Mouse (Mus musculus): Measurements from ENCODE around the gene Asic2. TPM values are rescaled to one million over a fixed set of nuclear protein-coding genes. Genes with fewer than 3 reads are reported as not detected.
A peak's percentile ranks its signal among the peaks of the same experiment; 100 is the strongest.

Gene Asic2
- total RNA-seq, 2 experiments from 2014 or later, result 73.7 to 79.1 TPM

DNA sequence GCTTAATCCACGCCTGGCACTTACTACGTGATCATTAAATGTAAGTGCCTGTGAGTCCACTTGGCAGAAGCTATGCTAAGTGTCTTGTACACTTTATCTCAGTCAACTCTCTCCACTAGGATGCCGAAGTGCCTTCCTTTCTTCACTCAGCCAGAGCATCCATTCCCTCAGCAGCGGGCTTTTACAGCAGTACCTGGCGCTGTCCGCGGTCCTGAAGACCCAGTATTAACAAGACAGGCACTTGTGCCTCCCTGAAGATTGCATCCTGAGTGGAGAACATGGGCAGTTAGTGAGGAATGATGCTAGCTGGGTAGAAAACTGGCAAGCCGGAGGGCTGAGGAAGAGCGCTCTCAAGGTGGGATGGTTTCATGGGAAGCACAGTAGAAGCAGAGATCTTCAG lies 852.6 kb downstream of the Asic2 start:
- intact Hi-C loops (cut with DNase I), result no loop called here
- no peak for DNase-seq (ENCODE audit: low spot score in 2 of 2)

DNA sequence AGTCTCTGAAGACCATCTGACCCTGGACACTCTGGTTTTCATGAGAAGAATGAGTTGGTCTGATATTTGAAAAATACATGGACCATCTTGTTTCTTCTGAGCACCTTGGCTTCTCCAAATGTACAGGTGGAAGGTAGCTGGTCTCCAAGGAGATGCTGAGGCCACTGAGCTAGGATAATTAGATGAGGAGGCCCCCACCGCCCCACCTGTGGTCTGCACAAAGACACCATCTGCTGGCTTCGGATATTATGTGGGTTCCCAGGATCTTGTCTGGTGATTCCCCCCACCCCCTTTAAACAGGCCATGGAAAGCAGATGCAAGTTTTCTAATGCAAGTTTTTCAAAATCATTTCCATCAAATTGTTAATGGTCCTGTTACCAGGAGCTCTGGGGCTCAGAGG lies 856.6 kb downstream of the Asic2 start:
- intact Hi-C loops (cut with DNase I), result no loop called here
- no peak for DNase-seq (ENCODE audit: low spot score in 2 of 2)

DNA sequence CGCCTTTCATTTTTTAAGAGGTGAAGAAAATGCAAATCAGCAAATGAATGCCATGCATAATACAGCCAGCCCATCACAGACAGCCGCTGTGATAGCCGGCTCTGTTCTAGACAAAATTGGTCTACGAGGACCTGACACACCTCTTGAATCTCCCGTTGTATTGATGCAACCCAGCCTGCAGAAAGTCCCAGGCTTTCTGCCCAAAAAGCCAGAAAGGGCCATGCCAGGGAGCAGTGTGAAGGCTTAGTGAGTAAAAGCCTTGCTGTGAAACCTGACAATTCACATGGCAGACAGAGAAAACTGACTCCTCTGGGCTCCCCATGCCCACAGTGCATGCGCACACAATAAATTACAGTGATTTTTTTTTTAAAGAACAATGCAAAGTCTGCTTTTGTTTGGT lies 858.2 kb downstream of the Asic2 start:
- intact Hi-C loops (cut with DNase I), result no loop called here
- DNase-seq (ENCODE audit: low spot score in 2 of 2), result no peak

DNA sequence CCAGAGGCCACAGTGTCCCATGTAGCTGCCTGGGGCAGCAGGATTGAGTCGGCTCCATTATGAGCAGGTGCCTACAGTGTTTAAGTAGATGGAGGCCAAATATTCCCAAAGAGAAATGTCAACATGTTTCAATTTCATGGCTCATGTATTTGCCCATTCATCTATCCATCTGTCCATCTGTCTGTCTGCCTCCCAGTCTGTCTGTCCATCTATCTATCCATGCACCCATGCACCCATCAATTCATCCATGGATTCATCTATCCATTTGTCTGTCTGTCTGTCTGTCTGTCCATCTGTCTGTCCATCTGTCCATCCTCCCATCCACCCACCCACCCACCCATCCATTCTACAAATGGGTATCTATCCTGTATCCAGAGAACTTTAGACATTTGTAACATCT lies 861.3 kb downstream of the Asic2 start:
- DNase-seq (ENCODE audit: low spot score in 2 of 2), result no peak
- intact Hi-C loops (cut with DNase I), result no loop called here

DNA sequence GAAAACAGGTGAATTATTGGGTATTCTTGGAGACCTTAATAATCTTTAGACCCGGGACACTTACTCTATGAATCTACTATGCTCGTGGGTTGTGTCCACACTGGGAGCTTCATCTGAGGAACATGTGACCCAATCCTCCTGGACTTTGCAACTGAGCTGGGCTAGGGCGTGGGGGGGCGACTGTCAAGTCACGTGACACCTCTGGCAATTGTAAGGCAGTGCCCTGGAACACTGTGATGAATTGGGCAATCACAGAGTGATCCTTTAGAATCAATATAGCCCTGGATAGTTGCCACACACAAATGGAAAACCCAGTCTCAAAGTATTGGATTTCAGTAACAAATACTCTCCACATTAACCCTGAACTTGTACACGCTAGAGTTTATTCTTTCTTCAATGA lies 867.4 kb downstream of the Asic2 start:
- intact Hi-C loops (cut with DNase I), result no loop called here
- no peak for DNase-seq (ENCODE audit: low spot score in 2 of 2)

DNA sequence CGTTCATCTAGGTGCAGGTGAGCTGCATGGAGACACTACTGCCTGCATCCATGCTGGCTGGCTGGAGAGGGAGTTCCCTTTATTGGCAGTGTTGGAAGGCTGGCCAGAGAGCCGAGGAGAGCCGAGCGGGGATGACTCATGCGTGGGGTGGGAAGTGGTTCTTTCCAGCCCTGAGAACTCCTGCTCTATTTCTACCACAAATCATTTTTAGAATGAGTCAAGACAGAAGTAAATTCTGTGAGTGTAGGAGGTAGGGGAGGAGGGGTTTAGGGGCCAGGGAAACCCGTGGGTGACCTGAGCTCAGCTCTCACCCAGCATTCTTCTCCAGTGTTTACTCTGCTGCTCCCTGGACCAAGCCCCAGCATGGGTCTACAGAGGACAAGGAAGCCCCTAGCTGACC lies 872.2 kb downstream of the Asic2 start:
- peak; percentile 76 to 84 for DNase-seq (ENCODE audit: low spot score in 2 of 2)
- intact Hi-C loops (cut with DNase I), result loop anchor here (5.0 kb wide), 1 partner anchor 39 kb away; no protein-coding TSS in a partner anchor

DNA sequence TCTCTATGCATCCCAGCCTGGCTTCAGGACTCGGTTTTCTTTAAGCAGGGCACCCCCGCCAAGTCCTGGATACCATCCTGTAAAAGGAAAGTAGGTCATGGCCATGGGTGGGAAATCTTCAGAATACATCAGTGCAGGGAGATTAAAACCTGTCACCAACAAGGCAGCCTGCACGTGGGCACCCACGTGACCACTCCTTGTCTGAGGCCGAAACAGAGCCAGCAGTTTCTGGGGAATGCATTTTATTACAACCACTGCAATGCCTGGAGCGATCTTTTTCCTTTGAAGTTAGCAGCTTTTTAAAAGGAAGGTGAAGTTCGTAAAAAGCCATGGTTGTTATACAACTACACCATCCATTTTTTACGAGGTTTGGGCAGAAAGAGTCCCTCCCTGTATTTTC lies 873.7 kb downstream of the Asic2 start:
- intact Hi-C loops (cut with DNase I), result loop anchor here (2.0 kb wide), 1 partner anchor 58 kb away; no protein-coding TSS in a partner anchor
- DNase-seq (ENCODE audit: low spot score in 2 of 2), result peak; percentile 53 to 55

DNA sequence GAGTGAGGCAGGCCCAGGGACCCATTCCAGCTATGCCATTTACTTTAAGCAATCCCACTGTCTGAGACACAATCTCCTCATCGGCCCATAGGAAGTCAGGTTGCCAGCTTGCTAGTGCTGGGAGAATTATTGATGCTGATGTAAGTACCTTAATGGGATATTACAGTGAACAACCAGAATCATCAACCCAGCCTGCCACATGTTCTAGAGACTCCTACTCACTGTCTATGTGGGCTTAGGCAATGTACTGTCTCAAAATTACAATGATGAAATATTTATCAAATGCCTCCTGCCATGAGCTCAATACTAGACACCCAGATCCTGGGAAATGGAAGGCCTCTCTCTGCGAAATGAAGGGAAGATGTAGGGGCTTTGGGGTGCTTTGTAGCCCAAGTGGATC lies 876.1 kb downstream of the Asic2 start:
- DNase-seq (ENCODE audit: low spot score in 2 of 2), result no peak
- intact Hi-C loops (cut with DNase I), result no loop called here

DNA sequence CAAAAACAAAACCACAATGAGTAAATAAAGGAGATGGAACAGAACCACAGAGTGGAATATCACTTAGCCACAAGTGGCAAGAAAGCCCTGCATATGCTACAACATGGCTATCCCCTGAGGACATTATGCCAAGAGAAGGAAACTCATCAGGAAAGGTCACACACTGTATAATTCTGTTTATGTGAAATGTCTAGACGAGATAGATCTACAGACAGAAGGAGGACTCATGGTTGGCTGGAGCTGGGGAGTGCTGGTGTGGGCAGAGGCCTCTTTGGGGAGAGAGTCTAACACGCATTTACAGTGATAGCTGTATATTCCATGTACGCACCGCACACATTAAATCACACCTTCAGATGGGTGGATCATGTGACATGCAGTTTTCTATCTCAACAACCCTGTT lies 884.4 kb downstream of the Asic2 start:
- intact Hi-C loops (cut with DNase I), result no loop called here
- no peak for DNase-seq (ENCODE audit: low spot score in 2 of 2)

DNA sequence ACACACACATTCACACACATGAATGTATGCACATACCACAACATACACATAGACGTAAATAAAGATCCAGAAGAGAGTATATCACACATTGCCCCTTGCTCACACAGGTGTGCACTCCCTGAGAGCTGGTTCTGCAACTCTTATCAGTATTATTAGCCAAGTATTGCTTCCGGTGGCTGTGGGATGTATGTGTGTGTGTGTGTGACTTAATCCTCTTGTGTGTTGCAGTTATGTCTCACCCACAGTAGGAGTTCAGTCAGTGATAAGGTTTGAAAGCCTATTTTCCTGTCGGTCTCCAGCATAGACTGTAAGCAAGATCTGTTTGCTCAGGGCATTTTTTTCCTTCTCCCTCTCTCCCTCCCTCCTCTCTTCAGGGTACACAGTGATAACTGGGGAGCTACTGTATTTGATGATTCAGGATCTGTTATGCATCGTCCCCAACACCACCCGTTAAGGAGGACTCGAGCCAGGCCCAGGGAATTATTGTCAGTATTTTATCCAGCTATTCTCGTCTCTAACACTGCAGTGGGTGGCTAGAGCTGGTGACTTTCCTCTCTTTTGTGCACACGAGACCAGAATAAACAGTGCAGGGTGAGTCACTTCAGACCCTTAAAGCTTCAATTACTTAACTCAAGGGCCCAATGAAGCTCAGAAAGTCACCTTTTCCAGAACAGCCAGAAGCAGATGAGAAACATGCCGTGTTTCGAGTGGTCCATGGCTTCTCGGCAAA lies 888.0 kb downstream of the Asic2 start:
- no peak for DNase-seq (ENCODE audit: low spot score in 2 of 2)
- intact Hi-C loops (cut with DNase I), result no loop called here

DNA sequence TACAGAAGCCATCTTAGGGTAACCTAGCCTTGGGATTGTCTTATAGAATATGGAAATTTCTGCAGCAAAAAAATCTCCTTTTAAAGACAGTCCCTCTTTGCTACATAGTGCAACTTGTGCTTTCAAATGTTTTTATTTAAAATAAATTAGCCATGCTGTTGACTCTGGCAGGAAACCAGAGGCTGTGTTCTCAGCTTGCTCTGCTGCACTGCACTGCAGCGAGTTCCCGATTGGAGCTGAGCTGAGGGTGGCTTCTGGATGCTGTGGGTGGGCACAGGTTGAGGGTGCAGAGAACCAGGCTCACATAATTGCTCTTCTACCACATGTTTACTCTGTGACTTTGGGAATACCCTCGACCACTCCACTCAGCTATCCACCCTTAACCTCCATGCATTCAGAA lies 889.0 kb downstream of the Asic2 start:
- DNase-seq (ENCODE audit: low spot score in 2 of 2), result no peak
- intact Hi-C loops (cut with DNase I), result no loop called here

DNA sequence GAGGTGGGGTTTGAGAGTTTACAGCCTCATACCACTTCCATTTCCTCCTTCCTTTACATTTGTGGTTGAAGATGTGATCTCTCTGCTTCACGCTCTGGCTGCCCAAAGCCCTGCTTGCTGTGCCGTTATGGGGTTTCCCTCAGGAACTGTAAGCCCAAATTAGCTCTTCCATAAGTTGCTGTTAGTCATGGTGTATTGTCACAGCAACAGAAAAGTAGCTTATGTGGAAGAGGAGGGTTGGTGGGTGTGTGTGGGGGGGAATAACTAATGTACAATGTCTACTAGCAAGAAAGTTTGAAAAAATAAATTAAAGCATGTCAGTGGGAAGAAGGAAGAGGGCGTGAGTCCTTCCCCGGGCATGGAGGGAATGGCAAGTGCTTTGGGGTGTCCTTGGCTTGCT lies 896.4 kb downstream of the Asic2 start:
- DNase-seq (ENCODE audit: low spot score in 2 of 2), result no peak
- intact Hi-C loops (cut with DNase I), result no loop called here

DNA sequence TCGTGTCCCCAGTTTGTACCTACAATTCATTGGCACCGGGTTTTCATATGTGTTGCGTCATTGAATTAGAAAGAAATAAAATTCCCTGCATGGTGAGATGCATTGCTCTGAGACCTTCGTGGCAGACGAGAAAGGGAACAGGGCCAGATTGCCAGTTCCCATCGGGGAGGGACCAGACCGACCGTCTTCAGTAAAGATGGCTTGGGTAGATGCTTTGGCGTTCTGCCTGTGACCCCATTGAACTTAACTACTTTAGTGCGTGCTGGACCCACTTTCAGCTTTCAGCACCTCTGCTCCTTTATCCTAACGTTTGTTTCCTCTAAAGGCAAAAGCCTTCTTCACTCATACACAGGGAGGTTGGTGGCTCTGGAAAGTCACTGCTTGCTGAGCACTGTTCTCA lies 902.9 kb downstream of the Asic2 start:
- intact Hi-C loops (cut with DNase I), result no loop called here
- DNase-seq (ENCODE audit: low spot score in 2 of 2), result no peak

DNA sequence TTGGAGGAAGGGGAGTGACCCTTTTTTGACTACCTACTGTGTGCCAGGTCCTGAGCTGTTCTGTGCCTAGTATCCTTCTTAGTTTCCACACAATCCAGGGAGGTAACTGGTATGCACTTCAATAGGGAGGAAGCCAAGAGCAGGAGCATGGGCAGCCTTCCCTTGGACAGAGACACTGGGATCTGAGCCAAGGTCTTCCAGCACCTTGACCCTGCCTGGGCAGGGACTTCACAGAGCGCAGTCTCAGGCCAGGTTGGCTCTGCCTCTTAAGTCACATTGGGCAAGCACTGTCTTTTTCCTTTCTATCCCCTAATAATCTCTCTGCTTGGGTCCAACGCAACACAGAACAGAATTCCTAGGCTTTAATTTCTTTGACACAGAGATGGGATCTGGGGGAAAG lies 904.3 kb downstream of the Asic2 start:
- intact Hi-C loops (cut with DNase I), result no loop called here

DNA sequence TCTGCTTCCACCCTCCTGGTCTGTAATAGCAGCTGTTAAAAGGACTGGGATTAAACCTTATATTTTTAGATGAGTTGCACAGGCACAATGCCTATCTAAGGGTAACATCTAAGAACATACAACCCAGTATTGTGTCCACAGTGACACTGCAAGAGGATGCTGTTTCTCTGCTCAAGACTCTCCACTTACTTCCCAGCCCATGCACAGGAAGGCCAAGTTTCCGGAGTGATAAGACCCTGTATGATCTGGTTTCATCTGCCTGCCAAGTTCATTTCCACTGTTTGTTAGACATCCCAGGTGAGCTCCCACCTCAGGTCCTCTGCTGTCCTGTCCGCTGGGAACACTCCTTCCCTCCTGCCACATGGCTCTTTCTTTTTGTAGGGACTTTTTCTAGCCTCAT lies 908.2 kb downstream of the Asic2 start:
- intact Hi-C loops (cut with DNase I), result no loop called here
- DNase-seq (ENCODE audit: low spot score in 2 of 2), result no peak

More for the DNA sequence above, 904.3 kb downstream of the Asic2 start:
- no peak for DNase-seq (ENCODE audit: low spot score in 2 of 2)

DNA sequence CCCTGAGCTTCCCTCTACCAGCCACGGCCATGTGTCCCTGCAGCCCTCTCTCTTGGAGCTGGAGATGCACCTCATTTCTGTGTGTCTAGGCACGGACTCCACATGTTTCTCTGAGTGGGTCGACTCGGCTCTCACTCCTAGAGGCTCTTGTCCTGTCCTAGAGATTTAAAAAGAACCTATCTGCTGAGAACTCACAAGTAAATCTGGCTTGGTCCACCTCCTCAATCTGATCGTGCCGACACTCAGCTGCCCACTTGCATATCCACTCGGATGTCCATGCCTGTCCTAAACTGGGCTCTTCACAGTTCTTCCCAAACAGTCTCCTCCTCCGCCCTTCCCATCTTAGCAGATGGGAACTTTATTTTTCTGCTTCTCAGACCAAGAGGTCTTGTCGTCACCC lies 908.7 kb downstream of the Asic2 start:
- intact Hi-C loops (cut with DNase I), result loop anchor here (5.0 kb wide), 2 partner anchors 38 to 93 kb away; no protein-coding TSS in a partner anchor
- DNase-seq (ENCODE audit: low spot score in 2 of 2), result peak; percentile 38 to 45

DNA sequence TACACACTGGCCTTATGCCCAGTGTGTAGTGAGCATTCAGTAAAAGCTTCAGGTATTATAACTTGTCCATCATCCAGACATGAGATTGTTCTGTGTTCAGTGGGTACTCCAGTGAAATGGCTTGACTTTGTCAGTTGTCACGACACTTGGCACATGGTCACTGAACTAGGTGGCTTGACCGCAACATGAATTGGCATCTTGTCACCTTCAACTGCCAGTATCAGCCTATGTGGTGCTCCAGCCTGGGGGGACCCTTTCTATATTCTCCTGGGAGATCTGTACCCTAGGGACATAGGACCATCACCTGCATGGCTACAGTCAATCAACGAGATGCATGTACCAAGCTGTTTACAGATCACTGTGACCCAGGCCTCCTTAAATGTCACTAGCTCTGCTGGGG lies 910.8 kb downstream of the Asic2 start:
- intact Hi-C loops (cut with DNase I), result loop anchor here (5.0 kb wide), 2 partner anchors 40 to 95 kb away; no protein-coding TSS in a partner anchor
- DNase-seq (ENCODE audit: low spot score in 2 of 2), result no peak

DNA sequence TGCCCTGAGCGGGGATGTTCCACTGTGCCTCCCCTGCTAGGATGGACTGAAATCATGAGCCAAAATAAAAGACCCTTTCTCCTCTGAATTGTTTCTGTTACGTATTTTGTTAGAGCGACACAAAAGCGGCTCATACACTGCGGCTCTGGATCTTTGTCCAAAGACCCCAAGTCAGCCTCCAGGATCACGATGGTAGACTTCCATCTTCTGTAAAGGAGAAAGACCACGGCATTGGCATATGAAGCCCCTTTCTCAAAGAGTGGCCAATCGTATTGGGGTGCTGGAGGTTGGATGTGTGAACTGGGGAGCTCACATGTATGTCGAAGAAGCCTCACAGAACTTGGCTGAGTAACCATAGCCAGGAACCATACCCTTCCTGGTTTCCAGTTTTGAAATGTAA lies 911.5 kb downstream of the Asic2 start:
- intact Hi-C loops (cut with DNase I), result loop anchor here (5.0 kb wide), 2 partner anchors 41 to 96 kb away; no protein-coding TSS in a partner anchor

DNA sequence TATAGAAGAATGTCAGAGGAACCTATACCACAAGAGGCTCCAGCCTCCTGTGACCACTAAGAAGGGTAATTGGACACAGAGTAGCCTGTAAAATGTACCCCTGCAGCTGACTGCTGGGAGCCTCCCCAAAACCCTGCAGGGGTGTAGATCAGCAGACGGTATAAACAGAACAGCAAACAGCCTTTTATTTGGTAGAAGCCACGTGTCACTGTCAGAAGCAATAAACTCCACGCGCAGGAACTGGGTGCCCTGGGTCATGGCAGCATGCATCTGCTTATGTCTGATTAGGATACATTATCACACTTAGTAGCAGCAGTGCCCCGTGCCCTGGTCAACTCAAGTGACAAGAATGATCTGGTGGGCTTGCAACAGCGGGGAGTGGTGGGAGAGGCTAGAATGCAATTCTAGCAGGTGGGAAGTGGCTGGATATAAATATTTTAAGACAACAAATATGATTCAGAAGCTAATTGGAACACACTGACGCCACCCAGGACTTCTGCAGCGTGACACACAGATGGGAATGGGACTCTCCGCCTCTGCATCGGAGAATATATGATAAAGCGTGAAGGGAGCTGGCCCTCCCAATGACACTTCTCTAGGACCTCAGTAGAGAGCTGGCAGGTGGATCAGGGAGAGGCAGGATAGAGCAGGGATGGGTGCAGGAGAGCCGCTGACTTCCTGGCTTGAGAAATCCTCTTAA lies 912.7 kb downstream of the Asic2 start:
- peak; percentile 26 to 36 for DNase-seq (ENCODE audit: low spot score in 2 of 2)
- intact Hi-C loops (cut with DNase I), result loop anchor here (5.0 kb wide), 2 partner anchors 42 to 97 kb away; no protein-coding TSS in a partner anchor

More for the DNA sequence above, 911.5 kb downstream of the Asic2 start:
- DNase-seq (ENCODE audit: low spot score in 2 of 2), result no peak

DNA sequence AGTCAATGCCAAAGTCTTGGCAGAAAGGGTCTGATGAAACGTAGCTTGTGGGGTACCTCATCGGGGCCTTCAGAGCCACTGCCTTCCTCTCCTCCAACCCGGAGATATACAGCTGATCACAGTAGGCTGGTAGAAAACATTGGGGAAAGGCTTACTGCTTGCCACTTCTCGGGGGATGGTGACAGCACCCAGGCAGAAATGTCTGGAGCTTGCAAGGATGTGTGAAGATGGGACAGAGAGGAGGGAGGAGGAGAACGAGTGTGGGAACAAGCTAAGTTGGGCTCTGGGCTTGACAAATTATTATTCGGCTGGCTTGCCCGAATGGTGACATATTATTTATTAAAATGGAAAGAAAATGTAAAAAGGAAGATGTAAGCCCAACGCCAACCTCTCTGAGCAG lies 914.4 kb downstream of the Asic2 start:
- peak; percentile 35 for DNase-seq (ENCODE audit: low spot score in 2 of 2)
- intact Hi-C loops (cut with DNase I), result no loop called here

DNA sequence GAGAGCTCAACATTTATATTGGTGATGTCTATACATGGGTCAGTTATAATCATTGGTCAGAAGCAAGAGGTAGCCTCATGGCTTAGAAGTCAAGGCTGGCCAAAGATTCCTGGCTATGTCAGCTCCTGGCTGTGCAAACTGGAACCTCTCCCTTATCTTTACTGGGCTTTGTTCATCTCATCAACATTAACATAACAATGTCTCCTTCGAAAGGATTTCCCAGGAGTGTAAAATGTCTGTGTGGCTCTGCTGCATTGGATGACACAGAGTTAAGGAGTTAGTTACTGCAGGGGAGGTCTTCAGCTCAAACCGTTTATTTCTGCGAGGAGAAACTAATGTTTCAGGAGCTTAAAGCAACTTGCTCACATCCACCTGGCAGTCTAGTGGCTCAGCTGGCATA lies 926.6 kb downstream of the Asic2 start:
- DNase-seq (ENCODE audit: low spot score in 2 of 2), result no peak
- intact Hi-C loops (cut with DNase I), result no loop called here
